Mouse (Mus musculus): Measurements from ENCODE around the gene Limch1. TPM values are rescaled to one million over a fixed set of nuclear protein-coding genes. Genes with fewer than 3 reads are reported as not detected.
A peak's percentile ranks its signal among the peaks of the same experiment; 100 is the strongest.

Gene Limch1
- polyA plus RNA-seq, 1 experiment from 2014 or later: 28.3 TPM

DNA sequence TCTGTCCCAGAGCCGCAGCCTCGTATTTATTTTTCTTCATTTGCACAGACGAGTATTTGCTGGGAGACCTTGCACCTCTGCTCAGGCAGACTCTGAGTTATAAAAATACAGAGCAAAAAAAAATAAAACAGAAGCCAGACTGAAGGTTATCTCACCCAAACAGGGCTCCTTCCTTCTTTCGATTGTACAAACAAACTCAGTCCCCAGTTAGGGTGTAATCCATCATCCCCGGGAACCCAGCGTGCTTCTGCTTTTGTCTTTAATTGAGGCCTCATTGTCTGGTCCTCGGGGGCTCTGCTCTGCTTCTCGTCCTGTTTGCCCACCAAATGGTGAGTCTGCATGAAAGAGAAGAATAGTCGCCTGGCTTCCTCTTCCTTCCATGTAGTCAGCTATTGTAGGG, 54.6 kb downstream of the Limch1 start:
- WGBS: 34% methylated on average over 9 of the region's 9 CpGs
- H3K4me3 ChIP-seq: no peak overlapping the region
- no peaks in the 10 kb centered on the region for H3K36me3 ChIP-seq (replicated peaks)
- 0 out of 2 replicates have a peak overlapping the region, but pooled peaks have one; percentile 56 for H3K27ac ChIP-seq
- no peaks in the 10 kb centered on the region for H3K9me3 ChIP-seq
- H3K4me1 ChIP-seq: peaks cover 38% of the 10 kb centered on the region
- no peaks in the 10 kb centered on the region for H3K27me3 ChIP-seq (ENCODE audit: poor library complexity, severe bottlenecking)
- DNase-seq (ENCODE audit: extremely low spot score, low spot score): no peak

DNA sequence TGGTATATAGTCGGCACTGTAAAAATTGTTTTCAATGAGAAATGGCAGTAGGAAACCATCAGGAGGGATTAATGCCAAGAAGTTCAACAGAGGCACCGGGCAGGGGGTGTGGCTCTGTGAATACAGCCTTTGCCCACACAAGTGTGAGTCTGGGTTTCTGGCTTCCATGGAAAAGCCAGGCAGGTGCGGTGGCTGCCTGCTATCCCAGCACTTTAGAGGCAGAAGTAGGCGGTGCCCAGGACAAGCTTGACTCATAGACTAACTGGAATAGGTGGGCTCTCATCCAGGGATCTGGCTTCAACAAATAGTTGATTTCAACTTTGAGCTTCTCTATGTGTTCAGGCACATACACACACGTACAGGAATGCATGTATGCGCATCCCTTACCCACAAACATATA, 55.4 kb downstream of the Limch1 start:
- no peaks in the 10 kb centered on the region for H3K9me3 ChIP-seq
- H3K4me1 ChIP-seq: peaks cover 43% of the 10 kb centered on the region
- H3K27ac ChIP-seq: no peak overlapping the region
- H3K4me3 ChIP-seq: no peak overlapping the region
- H3K36me3 ChIP-seq (replicated peaks): no peaks in the 10 kb centered on the region
- DNase-seq (ENCODE audit: extremely low spot score, low spot score): no peak
- no peaks in the 10 kb centered on the region for H3K27me3 ChIP-seq (ENCODE audit: poor library complexity, severe bottlenecking)
- WGBS: 92% methylated on average over 6 of the region's 6 CpGs

GRCm38 (mm10) chr5:66802196-66802595, 56.6 kb downstream of the Limch1 start:
- Histone ChIP-seq H3K9me3 (no peaks in the 10 kb centered on the region), H3K36me3 (replicated peaks) (no peaks in the 10 kb centered on the region), H3K27me3 (ENCODE audit: poor library complexity, severe bottlenecking) (no peaks in the 10 kb centered on the region), H3K27ac (peak overlapping the region; percentile 37; the same call in 1 of the 2 replicates), H3K4me1 (peaks cover 55% of the 10 kb centered on the region), H3K4me3 (no peak overlapping the region)
- no peak for DNase-seq (ENCODE audit: extremely low spot score, low spot score)
- 80% methylated on average over 10 of the region's 10 CpGs for WGBS

DNA sequence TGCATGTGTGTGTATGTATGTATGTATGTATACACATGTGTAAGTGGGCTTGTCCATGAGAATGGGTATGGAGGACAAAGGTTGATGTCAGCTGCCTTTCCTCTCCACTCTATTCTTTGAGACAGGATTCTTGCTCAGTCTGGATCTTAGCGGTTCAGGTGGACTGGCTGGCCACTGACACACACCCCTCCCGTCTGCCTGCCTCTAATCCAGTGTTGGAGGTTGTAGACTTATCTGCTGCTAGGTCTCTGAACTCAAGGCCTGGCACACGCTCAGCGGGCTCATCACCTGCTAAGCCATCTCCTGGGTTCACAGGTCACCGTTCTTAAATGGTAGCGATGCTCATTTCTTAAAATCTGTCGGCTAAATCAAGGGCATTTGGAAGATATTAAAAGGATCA, 60.7 kb downstream of the Limch1 start:
- DNase-seq (ENCODE audit: extremely low spot score, low spot score): no peak
- Histone ChIP-seq H3K4me1 (peaks cover 25% of the 10 kb centered on the region), H3K36me3 (replicated peaks) (no peaks in the 10 kb centered on the region), H3K4me3 (no peak overlapping the region), H3K9me3 (no peaks in the 10 kb centered on the region), H3K27ac (0 out of 2 replicates have a peak overlapping the region, but pooled peaks have one; percentile 44), H3K27me3 (ENCODE audit: poor library complexity, severe bottlenecking) (no peaks in the 10 kb centered on the region)
- WGBS: 76% methylated on average over 7 of the region's 7 CpGs

- Histone ChIP-seq H3K9me3 (no peaks in the 10 kb centered on the region), H3K27me3 (ENCODE audit: poor library complexity, severe bottlenecking) (no peaks in the 10 kb centered on the region), H3K4me3 (no peak overlapping the region), H3K27ac (peak overlapping the region; percentile 48; the same call in 1 of the 2 replicates), H3K4me1 (peaks cover 25% of the 10 kb centered on the region), H3K36me3 (replicated peaks) (no peaks in the 10 kb centered on the region)
- no peak for DNase-seq (ENCODE audit: extremely low spot score, low spot score)
- WGBS: 96% methylated on average over 6 of the region's 6 CpGs
Measured at GRCm38 (mm10) chr5:66807737-66808136, 62.1 kb downstream of the Limch1 start.

DNA sequence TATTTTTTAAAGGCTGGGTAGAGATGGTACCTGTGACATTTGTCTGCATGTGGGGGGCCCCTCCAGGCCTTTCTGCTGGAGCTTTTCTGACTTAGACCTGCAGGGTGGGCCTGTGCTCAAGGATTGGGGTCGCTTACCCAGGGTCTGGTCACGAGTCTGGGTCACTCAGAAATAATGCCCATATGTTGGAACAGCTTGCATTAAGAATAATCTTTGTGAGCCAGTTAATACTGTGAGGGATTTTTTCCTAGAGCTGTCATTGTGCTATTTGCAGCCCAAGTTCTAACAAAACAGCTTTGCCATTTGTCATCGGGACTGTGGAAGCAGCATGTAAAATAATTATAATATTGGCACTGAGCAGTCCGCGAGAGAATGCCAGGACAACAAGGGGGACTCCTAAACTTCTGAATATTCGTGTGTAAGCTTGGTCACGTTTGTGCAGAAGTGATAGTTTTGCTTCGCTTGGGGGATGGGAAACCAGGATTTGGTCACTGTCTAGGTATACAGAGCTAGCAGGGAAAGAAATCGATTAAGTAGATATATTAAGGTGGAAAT, 63.5 kb downstream of the Limch1 start:
- no peak for DNase-seq (ENCODE audit: extremely low spot score, low spot score)
- no peak overlapping the region for H3K27ac ChIP-seq
- WGBS: 83% methylated on average over 9 of the region's 9 CpGs
- H3K9me3 ChIP-seq: no peaks in the 10 kb centered on the region
- H3K4me1 ChIP-seq: peaks cover 25% of the 10 kb centered on the region
- no peaks in the 10 kb centered on the region for H3K27me3 ChIP-seq (ENCODE audit: poor library complexity, severe bottlenecking)
- no peak overlapping the region for H3K4me3 ChIP-seq
- H3K36me3 ChIP-seq (replicated peaks): no peaks in the 10 kb centered on the region

DNA sequence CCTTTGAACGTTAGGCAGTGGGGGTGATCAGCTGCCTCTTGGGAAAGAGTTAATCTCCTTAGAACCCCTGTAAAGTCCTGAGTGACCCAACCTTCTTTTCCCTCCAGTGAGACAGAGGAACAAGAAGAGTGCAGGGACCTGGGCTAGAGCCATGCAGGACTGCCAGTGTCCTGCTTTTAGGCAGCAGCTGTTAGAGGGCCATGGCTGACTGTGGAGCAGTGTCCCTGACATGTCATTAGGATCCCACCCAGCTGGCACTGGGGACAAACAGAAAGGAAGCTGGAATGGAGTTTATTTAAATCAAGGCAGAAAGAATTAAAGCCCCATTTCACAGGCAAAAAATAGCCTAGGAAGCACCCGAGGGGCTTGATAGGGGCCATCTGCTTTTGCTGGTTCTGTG, 64.8 kb downstream of the Limch1 start:
- no peaks in the 10 kb centered on the region for H3K36me3 ChIP-seq (replicated peaks)
- no peaks in the 10 kb centered on the region for H3K27me3 ChIP-seq (ENCODE audit: poor library complexity, severe bottlenecking)
- no peak overlapping the region for H3K4me3 ChIP-seq
- no peaks in the 10 kb centered on the region for H3K9me3 ChIP-seq
- peaks cover 27% of the 10 kb centered on the region for H3K4me1 ChIP-seq
- DNase-seq (ENCODE audit: extremely low spot score, low spot score): no peak
- WGBS: 65% methylated on average over 2 of the region's 2 CpGs
- H3K27ac ChIP-seq: no peak overlapping the region

DNA sequence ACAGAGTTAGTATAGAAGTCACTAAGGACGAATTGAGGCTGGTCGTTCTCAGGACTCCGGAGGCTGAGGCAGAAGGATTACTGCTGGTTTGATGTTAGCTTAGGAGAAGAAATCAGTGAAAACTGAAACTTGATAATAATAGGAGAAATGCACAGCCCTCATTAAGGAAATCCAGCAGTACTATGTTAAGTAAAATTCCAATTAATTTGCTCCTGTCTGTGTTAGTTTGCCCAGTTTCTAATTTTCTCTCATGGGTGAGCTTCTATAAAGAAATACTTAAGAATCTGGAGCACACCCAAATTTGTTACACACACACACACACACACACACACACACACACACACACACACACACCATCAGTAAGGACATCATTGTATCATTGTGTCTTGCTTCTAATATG, 69.0 kb downstream of the Limch1 start:
- peaks cover 18% of the 10 kb centered on the region for H3K4me1 ChIP-seq
- no peak overlapping the region for H3K4me3 ChIP-seq
- no peak for DNase-seq (ENCODE audit: extremely low spot score, low spot score)
- no peaks in the 10 kb centered on the region for H3K36me3 ChIP-seq (replicated peaks)
- no peak overlapping the region for H3K27ac ChIP-seq
- no peaks in the 10 kb centered on the region for H3K9me3 ChIP-seq
- WGBS: 89% methylated on average over 3 of the region's 3 CpGs
- no peaks in the 10 kb centered on the region for H3K27me3 ChIP-seq (ENCODE audit: poor library complexity, severe bottlenecking)

GRCm38 (mm10) chr5:66815877-66816276, 70.2 kb downstream of the Limch1 start:
- 45% methylated on average over 6 of the region's 6 CpGs for WGBS
- no peak for DNase-seq (ENCODE audit: extremely low spot score, low spot score)
- H3K9me3 ChIP-seq: no peaks in the 10 kb centered on the region
- no peak overlapping the region for H3K4me3 ChIP-seq
- H3K4me1 ChIP-seq: peaks cover 18% of the 10 kb centered on the region
- no peak overlapping the region for H3K27ac ChIP-seq
- no peaks in the 10 kb centered on the region for H3K27me3 ChIP-seq (ENCODE audit: poor library complexity, severe bottlenecking)
- no peaks in the 10 kb centered on the region for H3K36me3 ChIP-seq (replicated peaks)

- H3K4me3 ChIP-seq: no peak overlapping the region
- DNase-seq (ENCODE audit: extremely low spot score, low spot score): no peak
- no peaks in the 10 kb centered on the region for H3K36me3 ChIP-seq (replicated peaks)
- peaks cover 19% of the 10 kb centered on the region for H3K4me1 ChIP-seq
- H3K27ac ChIP-seq: no peak overlapping the region
- no peaks in the 10 kb centered on the region for H3K27me3 ChIP-seq (ENCODE audit: poor library complexity, severe bottlenecking)
- no peaks in the 10 kb centered on the region for H3K9me3 ChIP-seq
- 81% methylated on average over 18 of the region's 18 CpGs for whole genome bisulfite sequencing
Measured at GRCm38 (mm10) chr5:66816751-66817150, 71.1 kb downstream of the Limch1 start.

- no peaks in the 10 kb centered on the region for H3K36me3 ChIP-seq (replicated peaks)
- WGBS: 95% methylated on average over 8 of the region's 8 CpGs
- H3K9me3 ChIP-seq: no peaks in the 10 kb centered on the region
Measured at GRCm38 (mm10) chr5:66817184-66817956, 71.7 kb downstream of the Limch1 start.

DNA sequence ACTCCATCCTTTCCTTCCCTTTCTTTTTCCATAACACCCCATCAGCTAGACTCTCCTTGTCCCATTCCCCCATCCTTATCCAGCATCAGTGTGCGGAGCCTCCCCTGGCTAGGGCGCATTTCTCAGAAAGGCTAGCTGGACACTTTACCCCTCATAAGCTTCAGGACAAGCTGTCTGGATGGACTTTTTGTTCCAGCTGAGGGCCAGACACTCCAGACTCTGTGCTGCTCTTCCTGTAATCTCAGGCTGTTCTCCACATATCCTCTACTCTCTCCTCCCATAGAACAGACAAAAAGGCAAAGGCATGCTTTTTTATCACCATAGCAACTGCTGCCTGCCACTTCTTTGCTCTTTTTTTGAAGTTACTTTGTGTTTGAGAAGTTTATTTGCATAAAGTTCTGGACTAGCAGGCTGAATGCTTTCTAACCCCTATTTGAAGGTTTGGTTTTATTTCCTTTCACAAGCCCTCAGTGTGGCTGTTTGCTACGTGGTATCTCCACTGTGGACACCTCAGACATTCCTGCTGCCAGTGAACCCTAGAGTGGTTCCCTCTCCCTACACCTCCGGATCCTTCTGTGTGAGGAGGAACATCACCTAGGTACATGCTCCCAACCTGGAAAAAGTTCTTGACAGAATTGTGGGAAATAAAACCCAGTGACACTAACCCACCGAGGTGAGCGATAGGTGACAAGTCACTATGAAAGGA, 77.0 kb downstream of the Limch1 start:
- H3K27ac ChIP-seq: no peak overlapping the region
- no peaks in the 10 kb centered on the region for H3K9me3 ChIP-seq
- DNase-seq (ENCODE audit: extremely low spot score, low spot score): no peak
- H3K4me3 ChIP-seq: no peak overlapping the region
- no peaks in the 10 kb centered on the region for H3K27me3 ChIP-seq (ENCODE audit: poor library complexity, severe bottlenecking)
- H3K4me1 ChIP-seq: peaks cover 14% of the 10 kb centered on the region
- H3K36me3 ChIP-seq (replicated peaks): no peaks in the 10 kb centered on the region
- WGBS: 85% methylated on average over 6 of the region's 6 CpGs

More at GRCm38 (mm10) chr5:66817184-66817956, 71.7 kb downstream of the Limch1 start:
- no peaks in the 10 kb centered on the region for H3K27me3 ChIP-seq (ENCODE audit: poor library complexity, severe bottlenecking)
- no peak for DNase-seq (ENCODE audit: extremely low spot score, low spot score)
- H3K4me1 ChIP-seq: peaks cover 25% of the 10 kb centered on the region
- no peak overlapping the region for H3K27ac ChIP-seq
- H3K4me3 ChIP-seq: no peak overlapping the region

DNA sequence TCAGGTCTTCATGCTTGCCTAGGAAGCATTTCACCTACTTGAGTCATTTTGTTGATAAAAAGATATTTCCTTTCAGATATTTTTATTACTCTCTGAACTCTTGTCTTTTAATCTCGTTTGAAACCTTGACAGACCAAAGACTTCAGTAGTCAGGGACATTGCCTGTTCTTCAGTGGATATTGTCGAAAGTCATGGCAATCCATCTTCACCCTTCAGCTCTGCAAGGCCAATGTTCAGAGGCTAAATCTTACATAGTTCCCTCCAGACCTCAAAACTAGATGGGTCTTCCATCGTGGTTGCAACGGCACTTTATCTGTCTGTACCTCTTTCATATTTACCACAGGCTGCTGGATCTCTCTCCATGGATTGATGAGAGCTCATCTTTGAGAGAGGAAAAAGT, 80.0 kb downstream of the Limch1 start:
- H3K4me1 ChIP-seq: peaks cover 14% of the 10 kb centered on the region
- no peaks in the 10 kb centered on the region for H3K27me3 ChIP-seq (ENCODE audit: poor library complexity, severe bottlenecking)
- H3K9me3 ChIP-seq: no peaks in the 10 kb centered on the region
- H3K4me3 ChIP-seq: no peak overlapping the region
- no peaks in the 10 kb centered on the region for H3K36me3 ChIP-seq (replicated peaks)
- no peak for DNase-seq (ENCODE audit: extremely low spot score, low spot score)
- 93% methylated on average over 4 of the region's 4 CpGs for WGBS
- no peak overlapping the region for H3K27ac ChIP-seq
